Mouse (Mus musculus) B cell, adult 62 days (primary cell): ENCODE measurements around the gene Tbx21. TPM values are rescaled to one million over a fixed set of nuclear protein-coding genes. Genes with fewer than 3 reads are reported as not detected.

Experiments
- total RNA-seq: library from RNA; stranded (reverse); gene quantifications from 4 replicates; pipeline ENCODE4 v1.2.4, GENCODE M21; 2023

Tbx21 gene
- total RNA-seq: 2.2 to 3.2 TPM (median 2.8 TPM) in 4 replicates

GRCm38 (mm10) chr11:97114671-97115601 lies at the start of gene Tbx21:
Tbx21 (minus strand) TSS chr11:97115331.

GRCm38 (mm10) chr11:97151343-97151801 lies 36.2 kb upstream of the Tbx21 start, which contains the start of gene Tbkbp1:
Tbkbp1 (minus strand) TSS chr11:97151495.

GRCm38 (mm10) chr11:97050216-97050943 lies 64.8 kb downstream of the Tbx21 start, which contains the start of gene Osbpl7:
Osbpl7 (plus strand) TSS chr11:97050628.

Other genes starting within 250 kb of the Tbx21 start
- gene Cdk5rap3, start 198.8 kb downstream of the Tbx21 start, total RNA-seq: 42.7 to 58.5 TPM (median 49.9 TPM) in 4 replicates
- gene Prr15l, start 187.2 kb downstream of the Tbx21 start, total RNA-seq: not detected in 4 replicates
- 23.0 to 26.0 TPM (median 26.0 TPM) in 4 replicates for gene Pnpo, start 171.3 kb downstream of the Tbx21 start, total RNA-seq
- gene Sp2, start 132.4 kb downstream of the Tbx21 start, total RNA-seq: 53.9 to 62.0 TPM (median 54.7 TPM) in 4 replicates
- gene Sp6, start 101.9 kb downstream of the Tbx21 start, total RNA-seq: 0.19 TPM in 1 of 4 replicates, not detected in the others
- 7.4 to 9.4 TPM (median 8.3 TPM) in 4 replicates for gene Scrn2, start 85.4 kb downstream of the Tbx21 start, total RNA-seq
- gene Lrrc46, start 73.9 kb downstream of the Tbx21 start, total RNA-seq: not detected in 4 replicates
- 38.6 to 47.2 TPM (median 42.0 TPM) in 4 replicates for gene Mrpl10, start 73.8 kb downstream of the Tbx21 start, total RNA-seq
- gene Osbpl7, start 64.7 kb downstream of the Tbx21 start, total RNA-seq: 35.6 to 40.5 TPM (median 37.0 TPM) in 4 replicates
- gene Tbkbp1, start 36.2 kb upstream of the Tbx21 start, total RNA-seq: 0.43 to 1.5 TPM (median 0.78 TPM) in 4 replicates
- 127 to 138 TPM (median 131 TPM) in 4 replicates for gene Kpnb1, start 72.5 kb upstream of the Tbx21 start, total RNA-seq
- 56.4 to 68.3 TPM (median 60.4 TPM) in 4 replicates for gene Npepps, start 165.3 kb upstream of the Tbx21 start, total RNA-seq
- gene Mrpl45, start 200.4 kb upstream of the Tbx21 start, total RNA-seq: 15.7 to 18.3 TPM (median 16.7 TPM) in 4 replicates
- 0.17 TPM in 1 of 4 replicates, not detected in the others for gene Gpr179, start 236.7 kb upstream of the Tbx21 start, total RNA-seq
- 18.9 to 24.6 TPM (median 22.4 TPM) in 4 replicates for gene Socs7, start 247.2 kb upstream of the Tbx21 start, total RNA-seq